Comparison of ENCODE assay signal across 28 mouse cellular contexts in the genomic region with DNA sequence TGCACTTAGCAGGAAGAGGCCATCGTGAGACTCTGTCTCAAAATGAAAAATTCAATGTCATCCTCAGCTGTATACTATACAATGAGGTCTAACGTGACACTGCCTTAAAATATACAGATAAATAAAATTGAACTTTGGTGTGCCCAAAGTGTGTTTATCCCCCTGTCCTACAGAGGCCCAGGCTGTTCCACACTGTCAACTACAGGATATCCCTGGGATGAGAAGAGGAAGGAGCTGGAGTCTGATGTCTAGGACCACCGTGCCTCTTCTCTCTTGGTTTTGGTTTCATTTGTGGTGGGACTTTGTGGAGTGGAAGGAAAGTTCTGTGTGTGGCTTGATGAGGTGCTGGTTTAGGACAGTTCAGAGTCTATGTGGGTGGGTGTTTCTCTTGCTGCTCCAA. TPM values are rescaled to one million over a fixed set of nuclear protein-coding genes. Genes with fewer than 3 reads are reported as not detected.
A peak's percentile ranks its signal among the peaks of the same experiment; 100 is the strongest.
DNase-seq lines count a peak whose midpoint lies in the region; ATAC-seq and TF ChIP-seq lines count a peak whose summit lies in the region.
"Had no signal": no experiment of that assay in that cellular context is flagged by ENCODE, and none has a peak within 500 bp of the region (broad histone marks: within the 10 kb centered on the region; RNA-seq: fewer than 3 reads in every experiment).

No protein-coding gene starts in this region.

- no peak for DNase-seq in heart, adult 2 months
- DNase-seq in midbrain, embryonic 11.5 days (ENCODE audit: low spot score, missing footprints): peak; percentile 54
- DNase-seq in midbrain, postnatal 0 days (ENCODE audit: low spot score): no peak
- DNase-seq in adrenal gland, adult 2 months: no peak
- no peak for DNase-seq in lung, postnatal 10 days
- DNase-seq: adrenal gland, postnatal 36 days; cerebellum, adult 18-20 months; cerebellum, postnatal 10 days; forebrain, postnatal 0 days; gastrocnemius, postnatal 10 days; heart, postnatal 36 days; kidney, adult 8-10 months; kidney, postnatal 4 days; layer of hippocampus, postnatal 36 days; left cerebral cortex, postnatal 4 days; lung, postnatal 4 days; right cerebral cortex, postnatal 25 days; thymus, adult 18-20 months; thymus, postnatal 25 days had no signal

- no peak for TF ChIP-seq CTCF in heart, adult 2 months (IDR thresholded peaks at IDR 0.05)
- TF ChIP-seq CTCF in midbrain, postnatal 0 days (IDR thresholded peaks at IDR 0.05): no peak

- no peak overlapping the region for H3K4me3 ChIP-seq in heart, embryonic 13.5 days
- no peak overlapping the region for H3K4me3 ChIP-seq in heart, adult 2 months
- no peak overlapping the region for H3K4me3 ChIP-seq in midbrain, embryonic 11.5 days (ENCODE audit: low read depth, low read length)
- H3K4me3 ChIP-seq in midbrain, postnatal 0 days (ENCODE audit: low read depth, low read length): no peak overlapping the region
- no peak overlapping the region for H3K4me3 ChIP-seq in liver, embryonic 16.5 days (ENCODE audit: low read depth, low read length)
- H3K4me3 ChIP-seq: forebrain, embryonic 12.5 days; heart, embryonic 10.5 days; lung, embryonic 15.5 days; midbrain, embryonic 15.5 days had no signal

- H3K79me2 ChIP-seq in heart, adult 2 months (replicated peaks; ENCODE audit: control insufficient read depth, insufficient read depth, low read length): peaks cover 10% of the 10 kb centered on the region

- H3K27me3 ChIP-seq in heart, embryonic 13.5 days (replicated peaks): no peaks in the 10 kb centered on the region
- H3K27me3 ChIP-seq in heart, adult 2 months (ENCODE audit: control insufficient read depth, insufficient read depth, low read length): no peaks in the 10 kb centered on the region
- no peaks in the 10 kb centered on the region for H3K27me3 ChIP-seq in midbrain, embryonic 11.5 days (ENCODE audit: control insufficient read depth, insufficient read depth, low read length)
- H3K27me3 ChIP-seq in midbrain, postnatal 0 days (ENCODE audit: insufficient read depth, low read length): no peaks in the 10 kb centered on the region
- H3K27me3 ChIP-seq in liver, embryonic 16.5 days (ENCODE audit: control insufficient read depth, insufficient read depth, low read depth, low read length): no peaks in the 10 kb centered on the region
- H3K27me3 ChIP-seq: forebrain, embryonic 12.5 days; lung, embryonic 15.5 days; midbrain, embryonic 15.5 days had no signal

- H3K9me3 ChIP-seq in heart, embryonic 13.5 days: no peaks in the 10 kb centered on the region
- no peaks in the 10 kb centered on the region for H3K9me3 ChIP-seq in midbrain, embryonic 11.5 days (ENCODE audit: control insufficient read depth, low read length)
- no peaks in the 10 kb centered on the region for H3K9me3 ChIP-seq in midbrain, postnatal 0 days (ENCODE audit: low read length)
- no peaks in the 10 kb centered on the region for H3K9me3 ChIP-seq in liver, embryonic 16.5 days (replicated peaks; ENCODE audit: control insufficient read depth, low read length)
- H3K9me3 ChIP-seq: forebrain, embryonic 12.5 days; heart, embryonic 10.5 days; lung, embryonic 15.5 days; midbrain, embryonic 15.5 days had no signal

- H3K27ac ChIP-seq in heart, embryonic 13.5 days (replicated peaks): no peak overlapping the region
- no peak overlapping the region for H3K27ac ChIP-seq in heart, adult 2 months
- no peak overlapping the region for H3K27ac ChIP-seq in midbrain, embryonic 11.5 days (ENCODE audit: low read depth, low read length)
- no peak overlapping the region for H3K27ac ChIP-seq in midbrain, postnatal 0 days (ENCODE audit: low read depth, low read length)
- H3K27ac ChIP-seq in liver, embryonic 16.5 days (ENCODE audit: low read length): no peak overlapping the region
- H3K27ac ChIP-seq: forebrain, embryonic 12.5 days; hindbrain, embryonic 14.5 days; kidney, postnatal 0 days; lung, embryonic 15.5 days; midbrain, embryonic 15.5 days had no signal

- no peak for TF ChIP-seq EP300 in heart, adult 2 months (IDR thresholded peaks at IDR 0.05; ENCODE audit: insufficient read depth, low read depth, low read length)

- 0 out of 2 replicates have a peak overlapping the region, but pooled peaks have one; percentile 7 for H3K4me2 ChIP-seq in heart, embryonic 13.5 days
- H3K4me2 ChIP-seq in midbrain, embryonic 11.5 days: no peak overlapping the region
- no peak overlapping the region for H3K4me2 ChIP-seq in midbrain, postnatal 0 days (ENCODE audit: low read depth, low read length, poor library complexity, severe bottlenecking)
- H3K4me2 ChIP-seq in liver, embryonic 16.5 days (ENCODE audit: low read depth, low read length): no peak overlapping the region
- H3K4me2 ChIP-seq: forebrain, embryonic 12.5 days; hindbrain, embryonic 14.5 days; lung, embryonic 15.5 days; midbrain, embryonic 15.5 days had no signal

- WGBS in heart, embryonic 13.5 days: 77% methylated on average over 3 of the region's 3 CpGs
- 48% methylated on average over 3 of the region's 3 CpGs for WGBS in heart, adult 2 months
- WGBS in midbrain, embryonic 11.5 days: 89% methylated on average over 3 of the region's 3 CpGs
- 84% methylated on average over 3 of the region's 3 CpGs for WGBS in midbrain, postnatal 0 days
- WGBS in liver, embryonic 16.5 days (ENCODE audit: insufficient replicate concordance): 41% methylated on average over 3 of the region's 3 CpGs

- peaks cover 97% of the 10 kb centered on the region for H3K4me1 ChIP-seq in heart, embryonic 13.5 days
- peaks cover 44% of the 10 kb centered on the region for H3K4me1 ChIP-seq in heart, adult 2 months (ENCODE audit: control insufficient read depth, insufficient read depth, low read length)
- H3K4me1 ChIP-seq in midbrain, embryonic 11.5 days (ENCODE audit: control insufficient read depth, insufficient read depth, low read length): peaks cover 7% of the 10 kb centered on the region
- H3K4me1 ChIP-seq in midbrain, postnatal 0 days (ENCODE audit: insufficient read depth, low read length): peaks cover 8% of the 10 kb centered on the region
- peaks cover 87% of the 10 kb centered on the region for H3K4me1 ChIP-seq in liver, embryonic 16.5 days (ENCODE audit: control insufficient read depth, low read depth, low read length)

- H3K9ac ChIP-seq in heart, embryonic 13.5 days: 0 out of 2 replicates have a peak overlapping the region, but pooled peaks have one; percentile 13
- no peak overlapping the region for H3K9ac ChIP-seq in heart, adult 2 months (ENCODE audit: low read depth, low read length)
- no peak overlapping the region for H3K9ac ChIP-seq in midbrain, embryonic 11.5 days (ENCODE audit: low read length)
- H3K9ac ChIP-seq in midbrain, postnatal 0 days (replicated peaks; ENCODE audit: low read length, poor library complexity, severe bottlenecking): no peak overlapping the region
- 0 out of 2 replicates have a peak overlapping the region, but pooled peaks have one; percentile 2 for H3K9ac ChIP-seq in liver, embryonic 16.5 days (ENCODE audit: low read depth, low read length)
- H3K9ac ChIP-seq: forebrain, embryonic 12.5 days; forebrain, postnatal 0 days; hindbrain, embryonic 14.5 days; lung, embryonic 15.5 days; midbrain, embryonic 15.5 days had no signal

- no peak for TF ChIP-seq POLR2A in heart, adult 2 months (IDR thresholded peaks at IDR 0.05; ENCODE audit: insufficient read depth, low read depth, low read length)

- ATAC-seq in heart, embryonic 13.5 days (ENCODE audit: extremely low read depth, insufficient number of reproducible peaks, low FRiP score, low TSS enrichment): no peak
- ATAC-seq in midbrain, embryonic 11.5 days (ENCODE audit: low FRiP score): no peak
- no peak for ATAC-seq in midbrain, postnatal 0 days (ENCODE audit: low FRiP score)
- ATAC-seq in liver, embryonic 16.5 days (ENCODE audit: low read depth): no peak
- ATAC-seq: forebrain, postnatal 0 days; inflammation-experienced regulatory T-cells, adult 6 months; midbrain, embryonic 15.5 days had no signal

- peaks cover 5% of the 10 kb centered on the region for H3K36me3 ChIP-seq in heart, embryonic 13.5 days
- peaks cover 3% of the 10 kb centered on the region; the same call in 1 of the 2 replicates for H3K36me3 ChIP-seq in heart, adult 2 months (ENCODE audit: control insufficient read depth, insufficient read depth, low read length)
- no peaks in the 10 kb centered on the region for H3K36me3 ChIP-seq in midbrain, embryonic 11.5 days (ENCODE audit: control insufficient read depth, insufficient read depth, low read length)
- peaks cover 6% of the 10 kb centered on the region for H3K36me3 ChIP-seq in midbrain, postnatal 0 days (ENCODE audit: insufficient read depth, low read length)
- peaks cover 10% of the 10 kb centered on the region for H3K36me3 ChIP-seq in liver, embryonic 16.5 days (ENCODE audit: control insufficient read depth, insufficient read depth)
- H3K36me3 ChIP-seq: midbrain, embryonic 15.5 days had no signal

- intact Hi-C loops in heart, adult 2 months (cut with DNase I): loop anchor here (10.0 kb wide), 1 partner anchor 237 kb away; the partner anchor contains the start of gene Usp22

RNA-seq across cellular contexts. Expression of gene Map2k3, which starts 5.8 kb away (rescaled TPM):
- 73.6 and 78.1 TPM in 2 replicates for polyA plus RNA-seq in heart, embryonic 13.5 days (2015; fragmentation: Nextera tagmentation; extraction: Ambion mirVana)
- total RNA-seq in heart, adult 2 months (2021): 10 to 100 TPM; 71.1 to 79.3 TPM
- polyA plus RNA-seq in heart, adult 2 months (2012; rRNA removed): 56.5 and 56.7 TPM in 2 replicates
- polyA plus RNA-seq in midbrain, embryonic 11.5 days (2014; fragmentation: Nextera tagmentation; extraction: Ambion mirVana): 34.2 and 37.4 TPM in 2 replicates
- total RNA-seq in midbrain, postnatal 0 days (2014; rRNA removed): 10.1 and 23.1 TPM in 2 replicates
- polyA plus RNA-seq in midbrain, postnatal 0 days (2015; fragmentation: Nextera tagmentation; extraction: Ambion mirVana): 22.9 and 23.4 TPM in 2 replicates
- 121 and 134 TPM in 2 replicates for polyA plus RNA-seq in liver, embryonic 16.5 days (2015; fragmentation: Nextera tagmentation; extraction: Ambion mirVana)
- total RNA-seq in adrenal gland, adult 2 months (2021): 100 to 1,000 TPM in 1 of 2 experiments, 10 to 100 TPM in 1; 91.3 to 101 TPM
- polyA plus RNA-seq in adrenal gland, adult 2 months (2012; rRNA removed): 110 and 145 TPM in 2 replicates

RNA-seq across cellular contexts. Expression of gene Natd1, which starts 23.1 kb away (rescaled TPM):
- polyA plus RNA-seq in heart, embryonic 13.5 days (2015; fragmentation: Nextera tagmentation; extraction: Ambion mirVana): 19.8 and 23.4 TPM in 2 replicates
- total RNA-seq in heart, adult 2 months (2021): 10 to 100 TPM; 11.4 to 13.4 TPM
- polyA plus RNA-seq in heart, adult 2 months (2012; rRNA removed): 15.6 and 20.0 TPM in 2 replicates
- polyA plus RNA-seq in midbrain, embryonic 11.5 days (2014; fragmentation: Nextera tagmentation; extraction: Ambion mirVana): 18.3 and 24.3 TPM in 2 replicates
- 28.7 and 33.5 TPM in 2 replicates for total RNA-seq in midbrain, postnatal 0 days (2014; rRNA removed)
- 14.5 and 15.9 TPM in 2 replicates for polyA plus RNA-seq in midbrain, postnatal 0 days (2015; fragmentation: Nextera tagmentation; extraction: Ambion mirVana)
- 9.9 and 14.3 TPM in 2 replicates for polyA plus RNA-seq in liver, embryonic 16.5 days (2015; fragmentation: Nextera tagmentation; extraction: Ambion mirVana)
- total RNA-seq in adrenal gland, adult 2 months (2021): 10 to 100 TPM; 17.7 to 20.1 TPM
- polyA plus RNA-seq in adrenal gland, adult 2 months (2012; rRNA removed): 38.3 and 40.9 TPM in 2 replicates

RNA-seq across cellular contexts. Expression of gene Tmem11, which starts 58.5 kb away (rescaled TPM):
- polyA plus RNA-seq in heart, embryonic 13.5 days (2015; fragmentation: Nextera tagmentation; extraction: Ambion mirVana): 60.6 and 68.6 TPM in 2 replicates
- 10 to 100 TPM; 28.3 to 31.4 TPM for total RNA-seq in heart, adult 2 months (2021)
- polyA plus RNA-seq in heart, adult 2 months (2012; rRNA removed): 59.6 and 66.7 TPM in 2 replicates
- polyA plus RNA-seq in midbrain, embryonic 11.5 days (2014; fragmentation: Nextera tagmentation; extraction: Ambion mirVana): 60.2 and 67.2 TPM in 2 replicates
- 47.1 and 53.4 TPM in 2 replicates for total RNA-seq in midbrain, postnatal 0 days (2014; rRNA removed)
- polyA plus RNA-seq in midbrain, postnatal 0 days (2015; fragmentation: Nextera tagmentation; extraction: Ambion mirVana): 52.0 and 55.5 TPM in 2 replicates
- 23.2 and 23.4 TPM in 2 replicates for polyA plus RNA-seq in liver, embryonic 16.5 days (2015; fragmentation: Nextera tagmentation; extraction: Ambion mirVana)
- 10 to 100 TPM; 37.0 to 62.2 TPM for total RNA-seq in adrenal gland, adult 2 months (2021)
- 74.9 and 88.3 TPM in 2 replicates for polyA plus RNA-seq in adrenal gland, adult 2 months (2012; rRNA removed)

Comparison
In these comparisons a context has a peak if more than half of its experiments do, and no peak if none do; other contexts are left out.
1. H3K9ac ChIP-seq: peak in heart, embryonic 13.5 days (single experiment) and liver, embryonic 16.5 days (single experiment); none in heart, adult 2 months (single experiment), midbrain, embryonic 11.5 days (single experiment) and midbrain, postnatal 0 days (single experiment).